Mouse (Mus musculus): ENCODE measurements around the gene Trim72. TPM values are rescaled to one million over a fixed set of nuclear protein-coding genes. Genes with fewer than 3 reads are reported as not detected.

Trim72 gene
- total RNA-seq, 2 experiments from 2014 or later, result 1.0 to 1.1 TPM

- no peak overlapping the region for H3K27ac ChIP-seq
- intact Hi-C loops (cut with DNase I), result loop anchor here (2.0 kb wide), 1 partner anchor 216 kb away; no protein-coding TSS in a partner anchor
- H3K4me3 ChIP-seq, result peak overlapping the region; percentile 26; the same call in 1 of the 2 replicates
- no peak for DNase-seq (ENCODE audit: extremely low spot score in 1 of 2, low spot score in 2 of 2)
- no peak for TF ChIP-seq CTCF (IDR thresholded peaks at IDR 0.05)
Observed at GRCm38 (mm10) chr7:127992488-127993340, 11.0 kb upstream of the Trim72 start.

GRCm38 (mm10) chr7:127993341-127993977 lies 10.3 kb upstream of the Trim72 start, which contains the start of gene Pycard:
TSS of gene Pycard (minus strand) at chr7:127993867.
- TF ChIP-seq CTCF (IDR thresholded peaks at IDR 0.05), result no peak
- intact Hi-C loops (cut with DNase I), result loop anchor here (2.0 kb wide), 1 partner anchor 215 kb away; no protein-coding TSS in a partner anchor

GRCm38 (mm10) chr7:127999436-127999835 lies 4.3 kb upstream of the Trim72 start:
- TF ChIP-seq CTCF (IDR thresholded peaks at IDR 0.05), result no peak
- no peak overlapping the region for H3K4me3 ChIP-seq
- intact Hi-C loops (cut with DNase I), result no loop called here
- no peak overlapping the region for H3K27ac ChIP-seq
- no peak for DNase-seq (ENCODE audit: extremely low spot score in 1 of 2, low spot score in 2 of 2)

More at GRCm38 (mm10) chr7:127993341-127993977, 10.3 kb upstream of the Trim72 start, which contains the start of gene Pycard:
- H3K27ac ChIP-seq, result no peak within 1 kb of the TSS
- peak in 1 of 2 experiments; percentile 30 for DNase-seq (ENCODE audit: extremely low spot score in 1 of 2, low spot score in 2 of 2)
- H3K4me3 ChIP-seq, result peak within 1 kb of the TSS; percentile 26

GRCm38 (mm10) chr7:128000068-128000950 lies 3.4 kb upstream of the Trim72 start:
- intact Hi-C loops (cut with DNase I), result loop anchor here (10.0 kb wide), 1 partner anchor 704 kb away; no protein-coding TSS in a partner anchor
- no peak overlapping the region for H3K4me3 ChIP-seq
- H3K27ac ChIP-seq, result no peak overlapping the region
- DNase-seq (ENCODE audit: extremely low spot score in 1 of 2, low spot score in 2 of 2), result no peak
- TF ChIP-seq CTCF (IDR thresholded peaks at IDR 0.05), result no peak

- intact Hi-C loops (cut with DNase I), result loop anchor here (10.0 kb wide), 1 partner anchor 702 kb away; no protein-coding TSS in a partner anchor
Observed at GRCm38 (mm10) chr7:128003098-128003497, 651 bp upstream of the Trim72 start.

GRCm38 (mm10) chr7:128004150-128004486 lies 369 bp downstream of the Trim72 start:
- Histone ChIP-seq H3K27ac (no peak overlapping the region), H3K4me3 (no peak overlapping the region)
- TF ChIP-seq CTCF (IDR thresholded peaks at IDR 0.05), result no peak
- DNase-seq (ENCODE audit: extremely low spot score in 1 of 2, low spot score in 2 of 2), result no peak
- intact Hi-C loops (cut with DNase I), result loop anchor here (10.0 kb wide), 1 partner anchor 701 kb away; no protein-coding TSS in a partner anchor

More at GRCm38 (mm10) chr7:128003098-128003497, 651 bp upstream of the Trim72 start:
- TF ChIP-seq CTCF (IDR thresholded peaks at IDR 0.05), result no peak
- Histone ChIP-seq H3K27ac (no peak overlapping the region), H3K4me3 (no peak overlapping the region)
- DNase-seq (ENCODE audit: extremely low spot score in 1 of 2, low spot score in 2 of 2), result no peak

GRCm38 (mm10) chr7:128004487-128005362 lies 976 bp downstream of the Trim72 start:
- DNase-seq (ENCODE audit: extremely low spot score in 1 of 2, low spot score in 2 of 2), result peak in 1 of 2 experiments; percentile 17
- TF ChIP-seq CTCF (IDR thresholded peaks at IDR 0.05), result no peak
- intact Hi-C loops (cut with DNase I), result loop anchor here (10.0 kb wide), 1 partner anchor 700 kb away; no protein-coding TSS in a partner anchor
- Histone ChIP-seq H3K27ac (no peak overlapping the region), H3K4me3 (no peak overlapping the region)

- intact Hi-C loops (cut with DNase I), result loop anchor here (10.0 kb wide), 1 partner anchor 699 kb away; no protein-coding TSS in a partner anchor
- Histone ChIP-seq H3K4me3 (no peak overlapping the region), H3K27ac (no peak overlapping the region)
- TF ChIP-seq CTCF (IDR thresholded peaks at IDR 0.05), result no peak
- no peak for DNase-seq (ENCODE audit: extremely low spot score in 1 of 2, low spot score in 2 of 2)
Observed at GRCm38 (mm10) chr7:128006193-128006592, 2.4 kb downstream of the Trim72 start.

- DNase-seq (ENCODE audit: extremely low spot score in 1 of 2, low spot score in 2 of 2), result no peak
- Histone ChIP-seq H3K27ac (no peak overlapping the region), H3K4me3 (no peak overlapping the region)
- intact Hi-C loops (cut with DNase I), result loop anchor here (10.0 kb wide), 1 partner anchor 695 kb away; no protein-coding TSS in a partner anchor
- TF ChIP-seq CTCF (IDR thresholded peaks at IDR 0.05), result no peak
Observed at GRCm38 (mm10) chr7:128009715-128010340, 6.1 kb downstream of the Trim72 start.

All from left cerebral cortex, adult 2 months (tissue).